Mouse (Mus musculus) thymus, adult 2 months (tissue): Measurements from ENCODE around the gene Atp5h.

Experiments used
- CTCF ChIP-seq: fragments of 200-500 bp; IDR thresholded peaks from 2 replicates; pipeline ENCODE4 v1.5.1; 2012; ENCODE audit warnings: mild to moderate bottlenecking, control low read depth, low read length, moderate library complexity, borderline replicate concordance; ENCODE audit not compliant: control insufficient read depth, poor library complexity, insufficient read depth; ENCODE audit errors: extremely low read depth
- POLR2A ChIP-seq: fragments of 200-500 bp; IDR thresholded peaks from 2 replicates; pipeline ENCODE4 v1.6.1; 2012; ENCODE audit warnings: mild to moderate bottlenecking, low read length, control low read depth, moderate library complexity; ENCODE audit not compliant: control insufficient read depth, poor library complexity, insufficient read depth; ENCODE audit errors: extremely low read depth

GRCm38 (mm10) chr11:115377254-115377653, 42.5 kb downstream of the Atp5h start:
- TF ChIP-seq CTCF (no peak), POLR2A (no peak)
